Mouse (Mus musculus): ENCODE measurements around the gene Cacna1a. TPM values are rescaled to one million over a fixed set of nuclear protein-coding genes. Genes with fewer than 3 reads are reported as not detected.
A peak's percentile ranks its signal among the peaks of the same experiment; 100 is the strongest.

The Cacna1a gene
- total RNA-seq, 2 experiments from 2014 or later, result 3.2 to 3.3 TPM

- DNase-seq (ENCODE audit: low spot score), result no peak
These were observed 145.1 kb downstream of the Cacna1a start for GRCm38 (mm10) chr8:84533341-84533740.

- no peak for DNase-seq (ENCODE audit: low spot score)
These were observed 148.7 kb downstream of the Cacna1a start for GRCm38 (mm10) chr8:84536917-84537316.

- DNase-seq (ENCODE audit: low spot score), result no peak
These were observed 151.1 kb downstream of the Cacna1a start for GRCm38 (mm10) chr8:84539376-84539775.

GRCm38 (mm10) chr8:84542481-84542880, 154.2 kb downstream of the Cacna1a start:
- no peak for DNase-seq (ENCODE audit: low spot score)

GRCm38 (mm10) chr8:84545522-84545921, 157.3 kb downstream of the Cacna1a start:
- no peak for DNase-seq (ENCODE audit: low spot score)

- DNase-seq (ENCODE audit: low spot score), result no peak
These were observed 164.2 kb downstream of the Cacna1a start for GRCm38 (mm10) chr8:84552457-84552856.

GRCm38 (mm10) chr8:84553106-84553505, 164.9 kb downstream of the Cacna1a start:
- DNase-seq (ENCODE audit: low spot score), result no peak

GRCm38 (mm10) chr8:84553617-84554016, 165.4 kb downstream of the Cacna1a start:
- no peak for DNase-seq (ENCODE audit: low spot score)

GRCm38 (mm10) chr8:84554301-84555027, 166.2 kb downstream of the Cacna1a start:
- peak; percentile 45 for DNase-seq (ENCODE audit: low spot score)

- DNase-seq (ENCODE audit: low spot score), result no peak
These were observed 167.0 kb downstream of the Cacna1a start for GRCm38 (mm10) chr8:84555269-84555668.

- no peak for DNase-seq (ENCODE audit: low spot score)
These were observed 169.7 kb downstream of the Cacna1a start for GRCm38 (mm10) chr8:84557936-84558335.

GRCm38 (mm10) chr8:84559121-84559604, 170.9 kb downstream of the Cacna1a start:
- no peak for DNase-seq (ENCODE audit: low spot score)

GRCm38 (mm10) chr8:84561698-84562097, 173.5 kb downstream of the Cacna1a start:
- DNase-seq (ENCODE audit: low spot score), result no peak

GRCm38 (mm10) chr8:84564042-84564441, 175.8 kb downstream of the Cacna1a start:
- DNase-seq (ENCODE audit: low spot score), result no peak

- no peak for DNase-seq (ENCODE audit: low spot score)
These were observed 177.5 kb downstream of the Cacna1a start for GRCm38 (mm10) chr8:84565577-84566360.

GRCm38 (mm10) chr8:84566816-84567413, 178.7 kb downstream of the Cacna1a start:
- no peak for DNase-seq (ENCODE audit: low spot score)

GRCm38 (mm10) chr8:84567541-84567940, 179.3 kb downstream of the Cacna1a start:
- no peak for DNase-seq (ENCODE audit: low spot score)

- DNase-seq (ENCODE audit: low spot score), result no peak
These were observed 180.5 kb downstream of the Cacna1a start for GRCm38 (mm10) chr8:84568737-84569136.

GRCm38 (mm10) chr8:84569921-84570673, 181.9 kb downstream of the Cacna1a start:
- no peak for DNase-seq (ENCODE audit: low spot score)

GRCm38 (mm10) chr8:84577432-84577831, 189.2 kb downstream of the Cacna1a start:
- DNase-seq (ENCODE audit: low spot score), result no peak

GRCm38 (mm10) chr8:84579595-84579994, 191.4 kb downstream of the Cacna1a start:
- peak; percentile 35 for DNase-seq (ENCODE audit: low spot score)

Data from gastrocnemius, adult 18-20 months (tissue).